Mouse (Mus musculus): ENCODE measurements at regions not wholly inside any gene's neighbourhood (a gene's known extent, or its start where the extent isn't known, plus 50 kb on each side); places are given as distances from the start of the nearest gene placed in this dataset.

DNA sequence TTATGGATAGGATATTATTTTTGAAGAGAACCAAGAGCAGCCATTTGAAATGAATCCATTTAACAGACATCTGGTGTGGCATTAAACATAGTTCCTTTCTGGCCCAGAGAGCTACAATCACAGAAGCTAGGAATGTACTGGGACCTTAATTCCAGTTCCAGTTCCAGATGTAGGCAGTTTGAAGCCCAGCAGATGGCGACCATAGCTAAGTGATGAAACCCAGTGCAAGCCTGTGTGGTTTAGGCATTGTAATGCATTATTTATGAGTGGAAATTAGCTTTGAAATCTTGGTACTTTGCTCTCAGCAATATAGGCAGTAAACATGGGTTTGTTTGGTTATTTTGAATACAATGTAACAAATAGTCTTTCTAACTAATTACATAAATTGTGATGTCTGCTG, 256.8 kb downstream of the Fam181b start:
- Histone ChIP-seq H3K27ac (no peak overlapping the region), H3K4me1 (replicated peaks; ENCODE audit: insufficient read depth, low read length) (no peaks in the 10 kb centered on the region), H3K27me3 (ENCODE audit: insufficient read depth, low read length) (no peaks in the 10 kb centered on the region), H3K9ac (ENCODE audit: low read depth, low read length) (no peak overlapping the region), H3K4me3 (replicated peaks; ENCODE audit: low read depth, low read length) (no peak overlapping the region), H3K4me2 (ENCODE audit: low read length) (no peak overlapping the region), H3K36me3 (ENCODE audit: insufficient read depth, low read length) (no peaks in the 10 kb centered on the region), H3K9me3 (replicated peaks; ENCODE audit: low read length) (no peaks in the 10 kb centered on the region)
- 8% methylated on average over 1 of the region's 1 CpGs for WGBS
- TF ChIP-seq CTCF (IDR thresholded peaks at IDR 0.05; ENCODE audit: low read depth): peak; percentile 66
- ATAC-seq (replicated peaks; ENCODE audit: low FRiP score, low read depth) (no peak), DNase-seq (ENCODE audit: low spot score) (peak; percentile 37)

Data from kidney, postnatal 0 days (tissue).